Mouse (Mus musculus) effector memory CD4-positive, alpha-beta T cell, adult 5 months (primary cell): Measurements from ENCODE around the gene Btbd6. TPM values are rescaled to one million over a fixed set of nuclear protein-coding genes. Genes with fewer than 3 reads are reported as not detected.

ENCODE experiments used
- polyA plus RNA-seq: library from polyadenylated mRNA; unstranded; fragments of 100-300 nt; shearing (Covaris generic); gene quantifications from one replicate; pipeline ENCODE4 v1.2.1, GENCODE M21; 2017

Btbd6 gene
- 64.3 TPM for polyA plus RNA-seq

GRCm38 (mm10) chr12:112976371-112977073 lies at the start of gene Btbd6:
TSS of gene Btbd6 (plus strand) at chr12:112976482.

GRCm38 (mm10) chr12:112929562-112930352 lies 46.5 kb upstream of the Btbd6 start, which contains the start of gene Jag2:
TSS of gene Jag2 (minus strand) at chr12:112929776.

GRCm38 (mm10) chr12:112941776-112942713 lies 34.2 kb upstream of the Btbd6 start, which contains the start of gene Nudt14:
TSS of gene Nudt14 (minus strand) at chr12:112942124.

GRCm38 (mm10) chr12:113000294-113001132 lies 24.2 kb downstream of the Btbd6 start, which contains the start of gene Brf1:
TSS of gene Brf1 (minus strand) at chr12:113000704.

GRCm38 (mm10) chr12:113013604-113014558 lies 37.6 kb downstream of the Btbd6 start, which contains the start of gene Pacs2:
TSS of gene Pacs2 (plus strand) at chr12:113014508.

Other genes starting within 250 kb of the Btbd6 start
- 0.30 TPM for gene Pld4, start 215.8 kb upstream of the Btbd6 start, polyA plus RNA-seq
- gene Ahnak2, start 173.8 kb upstream of the Btbd6 start, polyA plus RNA-seq = not detected
- not detected for gene Clba1, start 167.5 kb upstream of the Btbd6 start, polyA plus RNA-seq
- gene Cdca4, start 147.1 kb upstream of the Btbd6 start, polyA plus RNA-seq = 38.0 TPM
- gene Gpr132, start 108.3 kb upstream of the Btbd6 start, polyA plus RNA-seq = 317 TPM
- 1.6 TPM for gene Jag2, start 46.7 kb upstream of the Btbd6 start, polyA plus RNA-seq
- gene Nudt14, start 34.4 kb upstream of the Btbd6 start, polyA plus RNA-seq = 33.7 TPM
- 204 TPM for gene Brf1, start 24.2 kb downstream of the Btbd6 start, polyA plus RNA-seq
- gene Pacs2, start 38.0 kb downstream of the Btbd6 start, polyA plus RNA-seq = 28.6 TPM
- gene Tex22, start 98.0 kb downstream of the Btbd6 start, polyA plus RNA-seq = not detected
- gene Mta1, start 121.8 kb downstream of the Btbd6 start, polyA plus RNA-seq = 42.3 TPM
- gene Crip2, start 163.8 kb downstream of the Btbd6 start, polyA plus RNA-seq = 21.2 TPM
- gene Crip1, start 169.8 kb downstream of the Btbd6 start, polyA plus RNA-seq = 1,752 TPM
- gene Tedc1, start 179.9 kb downstream of the Btbd6 start, polyA plus RNA-seq = 13.1 TPM
- gene Tmem121, start 209.4 kb downstream of the Btbd6 start, polyA plus RNA-seq = 0.47 TPM